Mouse (Mus musculus) neural tube, embryonic 15.5 days (tissue): Measurements from ENCODE around the gene Pdlim5. TPM values are rescaled to one million over a fixed set of nuclear protein-coding genes. Genes with fewer than 3 reads are reported as not detected.
"Not testable (repeated sequence)": the region's sequence is repeated elsewhere in the genome, so short reads cannot be mapped to it uniquely, and the experiment has no call there.

ENCODE experiments used
- ATAC-seq: fragments of 200-750 bp; cut with Nextera tagmentation; 2 replicates; pipeline ENCODE4 v1.8.0; 2017; ENCODE audit warnings: mild to moderate bottlenecking, moderate TSS enrichment, moderate library complexity; ENCODE audit not compliant: low FRiP score
- H3K27ac ChIP-seq: fragments of 300-500 bp; sonication (generic); replicated peaks from 2 replicates; pipeline ENCODE4 v1.5.1; 2015; ENCODE audit warnings: mild to moderate bottlenecking, inconsistent platforms
- H3K27me3 ChIP-seq: fragments of 300-500 bp; sonication (generic); replicated peaks from 2 replicates; pipeline ENCODE4 v1.6.1; 2015; ENCODE audit warnings: inconsistent platforms
- H3K36me3 ChIP-seq: fragments of 300-500 bp; sonication (generic); 2 replicates; pipeline ENCODE4 v1.6.1; 2015; ENCODE audit warnings: inconsistent platforms
- H3K4me1 ChIP-seq: fragments of 300-500 bp; sonication (generic); 2 replicates; pipeline ENCODE4 v1.6.1; 2015; ENCODE audit warnings: inconsistent platforms
- H3K4me2 ChIP-seq: fragments of 300-500 bp; sonication (generic); 2 replicates; pipeline ENCODE4 v1.6.1; 2015; ENCODE audit warnings: inconsistent platforms, mild to moderate bottlenecking, moderate library complexity
- H3K4me3 ChIP-seq: fragments of 300-500 bp; sonication (generic); replicated peaks from 2 replicates; pipeline ENCODE4 v1.5.1; 2015; ENCODE audit warnings: mild to moderate bottlenecking, inconsistent platforms
- H3K9ac ChIP-seq: fragments of 300-500 bp; sonication (generic); replicated peaks from 2 replicates; pipeline ENCODE4 v1.6.1; 2015; ENCODE audit warnings: mild to moderate bottlenecking, inconsistent platforms
- H3K9me3 ChIP-seq: fragments of 300-500 bp; sonication (generic); replicated peaks from 2 replicates; pipeline ENCODE4 v1.6.1; 2016; ENCODE audit warnings: inconsistent platforms
- whole genome bisulfite sequencing: fragments of 180-500 bp; shearing (Covaris S2); methylation state at CpG from one replicate; pipeline ENCODE4 v1.1.7; 2015; ENCODE audit warnings: mixed read lengths; 5-methylcytosine and 5-hydroxymethylcytosine counted together
- polyA plus RNA-seq: library from polyadenylated mRNA; unstranded; fragments of >200 nt; fragmentation: Nextera tagmentation; extraction: Ambion mirVana; gene quantifications from 2 replicates; pipeline ENCODE4 v1.2.1, GENCODE M21; 2015

Pdlim5 gene
- polyA plus RNA-seq, 1 experiment from 2014 or later, result 17.4 TPM

DNA sequence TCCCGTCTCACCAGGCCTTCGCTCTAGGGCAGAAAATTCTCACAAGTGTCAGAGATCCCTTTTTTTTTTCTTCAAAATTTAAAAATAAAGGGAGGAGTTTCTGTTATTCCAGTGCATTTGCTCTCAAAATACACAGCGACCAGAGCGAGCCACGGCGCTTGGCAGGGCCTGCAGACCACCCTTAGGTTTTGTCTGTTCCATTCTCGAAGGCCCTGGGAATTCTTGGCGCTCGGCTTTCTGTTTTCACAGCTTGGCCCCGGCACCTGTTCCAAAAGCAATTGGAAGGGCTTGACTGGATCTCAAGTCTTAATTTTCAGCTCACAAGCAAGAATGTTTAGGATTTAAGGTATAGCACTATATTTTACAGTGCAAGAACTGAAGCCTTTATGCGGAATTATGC is 186.4 kb downstream of the Pdlim5 start:
- WGBS, result 67% methylated on average over 11 of the region's 11 CpGs
- Histone ChIP-seq H3K9ac (no peak overlapping the region), H3K9me3 (no peaks in the 10 kb centered on the region), H3K36me3 (no peaks in the 10 kb centered on the region), H3K4me3 (no peak overlapping the region), H3K4me2 (no peak overlapping the region), H3K27me3 (no peaks in the 10 kb centered on the region), H3K4me1 (no peaks in the 10 kb centered on the region), H3K27ac (no peak overlapping the region)
- ATAC-seq, result no peak

DNA sequence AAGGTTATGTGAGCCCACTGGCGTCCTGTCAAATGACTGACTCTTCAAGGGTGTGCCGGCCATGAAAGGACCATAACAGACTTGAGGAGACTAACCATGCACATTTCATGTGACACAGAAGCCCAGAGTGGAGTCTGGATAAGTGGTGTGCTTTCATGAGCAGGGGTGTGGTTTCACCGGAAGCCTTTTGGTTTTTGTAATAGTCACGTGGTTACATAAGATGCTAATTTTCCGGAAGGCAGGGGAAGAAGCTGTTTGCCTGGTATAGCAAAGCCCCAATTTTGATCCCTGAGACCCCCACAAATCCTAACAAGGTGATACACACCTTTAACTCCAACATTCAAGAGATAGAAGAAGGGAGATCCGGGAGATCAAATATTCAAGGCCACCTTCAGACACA is 188.0 kb downstream of the Pdlim5 start:
- H3K9me3 ChIP-seq, result no peaks in the 10 kb centered on the region
- no peaks in the 10 kb centered on the region for H3K27me3 ChIP-seq
- ATAC-seq, result no peak
- H3K27ac ChIP-seq, result no peak overlapping the region
- no peak overlapping the region for H3K4me3 ChIP-seq
- H3K4me1 ChIP-seq, result no peaks in the 10 kb centered on the region
- H3K36me3 ChIP-seq, result no peaks in the 10 kb centered on the region
- WGBS, result 93% methylated on average over 6 of the region's 6 CpGs
- H3K4me2 ChIP-seq, result no peak overlapping the region
- H3K9ac ChIP-seq, result no peak overlapping the region

DNA sequence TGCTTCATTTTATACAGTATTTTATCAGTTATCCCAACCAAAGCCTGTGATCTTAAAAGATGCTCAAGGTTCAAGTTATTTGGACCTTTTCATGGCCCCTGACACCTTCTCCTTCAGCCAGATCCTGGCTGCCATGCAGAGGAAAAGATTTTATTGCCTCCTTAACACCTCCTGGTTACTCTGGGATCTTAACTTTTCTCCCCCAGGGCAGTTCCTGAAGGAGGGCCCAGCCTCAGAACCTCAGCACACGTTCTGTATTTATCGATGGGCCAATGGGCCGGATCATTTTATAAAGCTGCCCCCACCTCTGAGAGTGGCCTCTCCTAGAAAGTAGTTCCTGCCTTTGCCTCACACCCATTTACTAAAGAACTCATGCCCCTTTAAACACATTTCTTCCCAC is 189.2 kb downstream of the Pdlim5 start:
- WGBS, result 81% methylated on average over 3 of the region's 3 CpGs
- ATAC-seq, result no peak
- Histone ChIP-seq H3K27me3 (no peaks in the 10 kb centered on the region), H3K36me3 (no peaks in the 10 kb centered on the region), H3K4me1 (no peaks in the 10 kb centered on the region), H3K9me3 (no peaks in the 10 kb centered on the region), H3K27ac (no peak overlapping the region), H3K4me2 (no peak overlapping the region), H3K4me3 (no peak overlapping the region), H3K9ac (no peak overlapping the region)

DNA sequence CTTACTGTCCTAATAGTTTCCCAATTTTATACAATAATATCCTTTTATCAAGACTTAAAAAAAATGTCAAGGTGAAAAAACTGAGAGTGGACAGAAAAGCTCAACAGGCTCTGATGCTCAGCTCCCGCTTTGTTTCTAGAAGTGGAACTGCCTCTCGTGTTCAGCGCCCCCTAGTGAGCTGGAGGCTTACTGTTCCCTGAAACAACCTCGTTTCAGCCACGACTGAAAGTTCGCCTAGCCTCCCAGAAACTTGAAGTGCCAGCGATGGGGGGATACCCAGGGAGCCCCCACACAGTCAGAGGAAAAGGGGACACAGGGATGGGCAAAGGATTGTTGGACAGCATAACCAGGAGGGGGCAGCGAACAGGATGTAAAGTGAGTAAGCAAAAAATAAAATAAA is 199.4 kb downstream of the Pdlim5 start:
- H3K4me3 ChIP-seq, result no peak overlapping the region
- H3K27ac ChIP-seq, result no peak overlapping the region
- H3K27me3 ChIP-seq, result no peaks in the 10 kb centered on the region
- WGBS, result 88% methylated on average over 8 of the region's 8 CpGs
- H3K4me2 ChIP-seq, result no peak overlapping the region
- no peaks in the 10 kb centered on the region for H3K4me1 ChIP-seq
- ATAC-seq, result no peak
- H3K36me3 ChIP-seq, result no peaks in the 10 kb centered on the region
- H3K9ac ChIP-seq, result no peak overlapping the region
- no peaks in the 10 kb centered on the region for H3K9me3 ChIP-seq

DNA sequence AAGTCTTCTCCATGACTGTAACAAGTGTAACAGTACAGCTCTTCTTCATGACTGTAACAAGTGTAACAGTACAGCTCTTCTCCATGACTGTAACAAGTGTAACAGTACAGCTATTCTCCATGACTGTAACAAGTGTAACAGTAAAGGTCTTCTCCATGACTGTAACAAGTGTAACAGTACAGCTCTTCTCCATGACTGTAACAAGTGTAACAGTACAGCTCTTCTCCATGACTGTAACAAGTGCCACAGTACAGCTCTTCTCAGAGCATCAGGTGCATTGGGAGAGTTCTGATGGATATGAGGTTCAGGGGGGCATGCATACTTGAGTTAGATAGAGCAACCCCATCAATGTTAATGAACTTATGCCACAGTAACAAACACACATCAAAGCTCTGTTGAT is 203.9 kb downstream of the Pdlim5 start:
- not testable (repeated sequence) for ATAC-seq, H3K9ac ChIP-seq, H3K4me3 ChIP-seq, H3K27ac ChIP-seq, H3K36me3 ChIP-seq, H3K4me2 ChIP-seq, H3K4me1 ChIP-seq, H3K27me3 ChIP-seq, H3K9me3 ChIP-seq

Other genes starting within 250 kb of the Pdlim5 start
- 4.6 and 4.8 TPM in 2 replicates for gene Bmpr1b, start 226.3 kb downstream of the Pdlim5 start, polyA plus RNA-seq
- gene Gbp5, start 98.3 kb upstream of the Pdlim5 start, polyA plus RNA-seq, result 0.35 and 0.37 TPM in 2 replicates
- gene Gbp7, start 134.6 kb upstream of the Pdlim5 start, polyA plus RNA-seq, result 2.3 and 9.2 TPM in 2 replicates
- gene Gbp3, start 164.3 kb upstream of the Pdlim5 start, polyA plus RNA-seq, result 1.3 and 3.8 TPM in 2 replicates
- gene Gbp2b, start 199.2 kb upstream of the Pdlim5 start, polyA plus RNA-seq, result not detected in 2 replicates
- 0.90 and 3.6 TPM in 2 replicates for gene Gbp2, start 224.9 kb upstream of the Pdlim5 start, polyA plus RNA-seq